Mouse (Mus musculus): ENCODE data around the gene Gstt1.

DNA sequence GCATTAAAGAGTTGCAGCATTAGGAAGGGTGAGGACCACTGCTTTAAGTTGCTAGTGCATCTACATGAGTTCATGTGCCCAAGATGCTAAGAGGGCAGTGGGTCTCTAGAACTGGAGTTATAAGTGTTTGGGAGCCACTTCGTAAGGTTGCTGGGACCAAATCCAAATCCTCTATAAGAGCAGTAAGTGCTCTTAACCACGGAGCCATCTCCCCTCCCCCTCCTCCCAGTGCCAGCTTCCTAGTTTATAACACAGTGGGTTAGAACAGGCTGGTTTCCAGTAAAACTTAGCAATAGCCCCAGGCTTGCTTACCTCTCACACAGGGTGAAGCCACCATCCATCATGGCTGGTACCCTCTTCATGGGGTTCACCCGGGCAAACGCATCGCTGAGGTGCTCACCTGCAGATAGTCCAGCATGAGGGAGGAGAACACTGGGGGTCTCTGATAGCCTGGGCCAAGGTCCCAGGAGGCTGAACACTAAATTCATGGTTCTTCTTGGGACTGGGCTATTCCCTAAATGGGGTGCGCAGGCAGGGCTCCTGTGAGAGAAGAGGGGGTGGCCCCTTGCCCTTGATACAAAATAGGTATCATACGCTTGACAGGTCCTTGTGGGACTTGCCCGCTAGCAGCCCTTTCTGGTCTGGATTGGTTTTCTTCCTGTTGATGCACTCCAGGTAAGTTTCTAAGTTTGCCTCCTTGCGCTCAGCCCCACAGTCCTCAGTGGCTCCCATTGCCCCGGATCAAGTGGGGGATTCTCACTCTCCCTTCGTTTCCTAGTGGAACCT is 1.5 kb downstream of the Gstt1 start:
- TF ChIP-seq CTCF (IDR thresholded peaks at IDR 0.05; ENCODE audit: borderline replicate concordance, control insufficient read depth, extremely low read depth, insufficient read depth, low read length, poor library complexity) (no peak), POLR2A (IDR thresholded peaks at IDR 0.05; ENCODE audit: control insufficient read depth, extremely low read depth, insufficient read depth, low read length, poor library complexity) (no peak)
